Mouse (Mus musculus): Measurements from ENCODE around the gene Bst1.

The Bst1 gene

GRCm38 (mm10) chr5:43810427-43811062 lies 8.1 kb upstream of the Bst1 start:
- in situ Hi-C loops (cut with MboI, MseI) = no loop called here

GRCm38 (mm10) chr5:43814536-43814935 lies 4.1 kb upstream of the Bst1 start:
- in situ Hi-C loops (cut with MboI, MseI) = no loop called here

GRCm38 (mm10) chr5:43815769-43816168 lies 2.9 kb upstream of the Bst1 start:
- in situ Hi-C loops (cut with MboI, MseI) = no loop called here

- in situ Hi-C loops (cut with MboI, MseI) = no loop called here
Measured at GRCm38 (mm10) chr5:43820785-43821184, 2.1 kb downstream of the Bst1 start.

- in situ Hi-C loops (cut with MboI, MseI) = no loop called here
Measured at GRCm38 (mm10) chr5:43821538-43821937, 2.9 kb downstream of the Bst1 start, which contains the start of gene Fbxl5. Gene Fbxl5, minus strand, starts transcription at chr5:43821638.

GRCm38 (mm10) chr5:43822199-43822598 lies 3.5 kb downstream of the Bst1 start:
- in situ Hi-C loops (cut with MboI, MseI) = no loop called here

GRCm38 (mm10) chr5:43822824-43823223 lies 4.1 kb downstream of the Bst1 start:
- in situ Hi-C loops (cut with MboI, MseI) = no loop called here

- in situ Hi-C loops (cut with MboI, MseI) = no loop called here
Measured at GRCm38 (mm10) chr5:43824580-43824979, 5.9 kb downstream of the Bst1 start.

- in situ Hi-C loops (cut with MboI, MseI) = no loop called here
Measured at GRCm38 (mm10) chr5:43826883-43827282, 8.2 kb downstream of the Bst1 start.

- in situ Hi-C loops (cut with MboI, MseI) = no loop called here
Measured at GRCm38 (mm10) chr5:43827366-43827765, 8.7 kb downstream of the Bst1 start.

GRCm38 (mm10) chr5:43836590-43836989 lies 17.9 kb downstream of the Bst1 start:
- in situ Hi-C loops (cut with MboI, MseI) = no loop called here

- in situ Hi-C loops (cut with MboI, MseI) = no loop called here
Measured at GRCm38 (mm10) chr5:43837372-43837771, 18.7 kb downstream of the Bst1 start.

GRCm38 (mm10) chr5:43841144-43842010 lies 22.7 kb downstream of the Bst1 start:
- in situ Hi-C loops (cut with MboI, MseI) = no loop called here

- in situ Hi-C loops (cut with MboI, MseI) = no loop called here
Measured at GRCm38 (mm10) chr5:43842011-43842285, 23.3 kb downstream of the Bst1 start.

- in situ Hi-C loops (cut with MboI, MseI) = no loop called here
Measured at GRCm38 (mm10) chr5:43842576-43843155, 24.0 kb downstream of the Bst1 start.

GRCm38 (mm10) chr5:43845083-43845482 lies 26.4 kb downstream of the Bst1 start:
- in situ Hi-C loops (cut with MboI, MseI) = no loop called here

GRCm38 (mm10) chr5:43845646-43846045 lies 27.0 kb downstream of the Bst1 start:
- in situ Hi-C loops (cut with MboI, MseI) = no loop called here

GRCm38 (mm10) chr5:43846227-43846626 lies 27.5 kb downstream of the Bst1 start:
- in situ Hi-C loops (cut with MboI, MseI) = no loop called here

- in situ Hi-C loops (cut with MboI, MseI) = no loop called here
Measured at GRCm38 (mm10) chr5:43847555-43847954, 28.9 kb downstream of the Bst1 start.

GRCm38 (mm10) chr5:43848275-43848674 lies 29.6 kb downstream of the Bst1 start:
- in situ Hi-C loops (cut with MboI, MseI) = no loop called here

GRCm38 (mm10) chr5:43853096-43853867 lies 34.6 kb downstream of the Bst1 start:
- in situ Hi-C loops (cut with MboI, MseI) = no loop called here

GRCm38 (mm10) chr5:43853868-43854488 lies 35.3 kb downstream of the Bst1 start:
- in situ Hi-C loops (cut with MboI, MseI) = no loop called here

Data from T-helper 1 cell (primary cell).